Mouse (Mus musculus) ES-E14 (cell line): ENCODE measurements at regions not wholly inside any gene's neighbourhood (a gene's known extent, or its start where the extent isn't known, plus 50 kb on each side); places are given as distances from the start of the nearest gene placed in this dataset.

ENCODE experiments used
- DNase-seq: peaks from one replicate; pipeline ENCODE4 v3.0.0-alpha.2; 2013; ENCODE audit warnings: low read depth, low spot score
- H3K27ac ChIP-seq: 2 replicates; pipeline ENCODE4 v1.5.1; 2012; ENCODE audit warnings: low read depth, mild to moderate bottlenecking, low read length, moderate library complexity, mixed read lengths; ENCODE audit not compliant: poor library complexity, insufficient read depth, severe bottlenecking
- H3K36me3 ChIP-seq: 2 replicates; pipeline ENCODE4 v1.6.1; 2012; ENCODE audit warnings: mild to moderate bottlenecking, low read length, moderate library complexity, mixed read lengths; ENCODE audit not compliant: control insufficient read depth, poor library complexity, insufficient read depth, severe bottlenecking
- H3K4me1 ChIP-seq, 2 experiments: fragments of 150-350 bp in 1 of 2; sonication (generic) in 1 of 2; 2 replicates each; pipeline ENCODE4 v1.6.1; 2012; ENCODE audit warnings: low read length in 2 of 2, mild to moderate bottlenecking in 1 of 2, mixed read lengths in 1 of 2; ENCODE audit not compliant: control insufficient read depth in 2 of 2, insufficient read depth in 2 of 2, poor library complexity in 1 of 2
- H3K4me3 ChIP-seq, 2 experiments: fragments of 150-350 bp in 1 of 2; sonication (generic) in 1 of 2; 2 replicates each; pipeline ENCODE4 v1.5.1; 2012; ENCODE audit warnings: low read length in 2 of 2, low read depth in 1 of 2, mild to moderate bottlenecking in 1 of 2, mixed read lengths in 1 of 2; ENCODE audit not compliant: insufficient read depth in 1 of 2, poor library complexity in 1 of 2, severe bottlenecking in 1 of 2
- H3K9ac ChIP-seq: 2 replicates; pipeline ENCODE4 v1.6.1; 2012; ENCODE audit warnings: low read depth, mild to moderate bottlenecking, low read length, mixed read lengths; ENCODE audit not compliant: poor library complexity, insufficient read depth, severe bottlenecking
- H3K9me3 ChIP-seq: fragments of 150-350 bp; sonication (generic); 2 replicates; pipeline ENCODE4 v1.6.1; 2012; ENCODE audit warnings: low read depth, mild to moderate bottlenecking, low read length; ENCODE audit not compliant: control insufficient read depth, insufficient read depth
- CHD2 ChIP-seq: IDR thresholded peaks from 2 replicates; pipeline ENCODE4 v1.6.1; 2014; ENCODE audit warnings: mild to moderate bottlenecking, low read depth, low read length, inconsistent platforms
- HCFC1 ChIP-seq: IDR thresholded peaks from 2 replicates; pipeline ENCODE4 v1.6.1; 2012; ENCODE audit warnings: low read length, inconsistent platforms, borderline replicate concordance; ENCODE audit not compliant: insufficient read depth
- MAFK ChIP-seq: IDR thresholded peaks from 2 replicates; pipeline ENCODE4 v1.6.1; 2014; ENCODE audit warnings: mild to moderate bottlenecking, low read depth, low read length, inconsistent platforms; ENCODE audit not compliant: insufficient read depth
- ZC3H11A ChIP-seq: IDR thresholded peaks from 2 replicates; pipeline ENCODE4 v1.6.1; 2012; ENCODE audit warnings: low read depth, mild to moderate bottlenecking, inconsistent platforms, low read length, borderline replicate concordance
- ZNF384 ChIP-seq: IDR thresholded peaks from 2 replicates; pipeline ENCODE4 v1.6.1; 2012; ENCODE audit warnings: low read depth, low read length, inconsistent platforms
- in situ Hi-C, 2 experiments: fragments of 600-800 bp; cut with MboI; formaldehyde crosslinking; loops; one replicate each; pipeline ENCODE4 v1.15.1; 2025; ENCODE audit warnings: low sequenced_read_pairs in 2 of 2, inconsistent platforms in 1 of 2; ENCODE audit not compliant: unreplicated experiment in 2 of 2

DNA sequence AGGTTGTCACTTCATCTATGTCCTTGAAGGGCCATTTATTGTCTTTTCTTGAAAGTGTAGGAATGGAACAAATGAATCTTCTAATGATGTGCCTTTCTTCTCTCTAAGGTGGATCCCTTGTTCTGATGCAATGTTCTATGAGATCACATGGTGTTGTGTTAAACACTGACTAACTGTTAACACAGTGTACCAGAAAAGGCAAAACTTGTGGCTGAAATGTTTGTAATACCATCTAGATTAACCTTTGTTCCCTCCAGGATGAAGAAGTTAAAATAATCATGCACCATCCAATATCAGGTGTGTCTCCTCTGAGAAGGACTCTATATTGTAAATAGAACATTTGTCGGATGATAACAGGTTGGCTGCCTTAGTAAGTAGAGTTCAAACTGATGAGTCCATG lies 849.1 kb downstream of the Gm9195 start:
- H3K9ac ChIP-seq = no peak overlapping the region
- no peak overlapping the region for H3K27ac ChIP-seq
- H3K36me3 ChIP-seq = no peaks in the 10 kb centered on the region
- in situ Hi-C loops = no loop called here
- no peaks in the 10 kb centered on the region for H3K9me3 ChIP-seq
- no peak overlapping the region for H3K4me3 ChIP-seq
- no peak for TF ChIP-seq ZNF384
- TF ChIP-seq HCFC1 = no peak
- no peak for TF ChIP-seq CHD2
- no peak for TF ChIP-seq ZC3H11A
- no peak for TF ChIP-seq MAFK
- no peak for DNase-seq
- no peaks in the 10 kb centered on the region for H3K4me1 ChIP-seq

GRCm38 (mm10) chr14:71639083-71639482 lies 852.6 kb downstream of the Gm9195 start:
- H3K9me3 ChIP-seq = no peaks in the 10 kb centered on the region
- no peaks in the 10 kb centered on the region for H3K4me1 ChIP-seq
- TF ChIP-seq CHD2 = no peak
- no peak for TF ChIP-seq MAFK
- TF ChIP-seq HCFC1 = no peak
- no peak for TF ChIP-seq ZNF384
- no peak for TF ChIP-seq ZC3H11A
- H3K9ac ChIP-seq = no peak overlapping the region
- no peak for DNase-seq
- in situ Hi-C loops = no loop called here
- no peaks in the 10 kb centered on the region for H3K36me3 ChIP-seq
- H3K4me3 ChIP-seq = no peak overlapping the region
- H3K27ac ChIP-seq = no peak overlapping the region

GRCm38 (mm10) chr14:71635091-71635490 lies 856.5 kb downstream of the Gm9195 start:
- no peak overlapping the region for H3K27ac ChIP-seq
- H3K4me1 ChIP-seq = no peaks in the 10 kb centered on the region
- H3K9ac ChIP-seq = no peak overlapping the region
- no peaks in the 10 kb centered on the region for H3K9me3 ChIP-seq
- no peaks in the 10 kb centered on the region for H3K36me3 ChIP-seq
- no peak overlapping the region for H3K4me3 ChIP-seq
- TF ChIP-seq ZNF384 (no peak), ZC3H11A (no peak), MAFK (no peak), CHD2 (no peak), HCFC1 (no peak)
- in situ Hi-C loops = no loop called here
- no peak for DNase-seq

DNA sequence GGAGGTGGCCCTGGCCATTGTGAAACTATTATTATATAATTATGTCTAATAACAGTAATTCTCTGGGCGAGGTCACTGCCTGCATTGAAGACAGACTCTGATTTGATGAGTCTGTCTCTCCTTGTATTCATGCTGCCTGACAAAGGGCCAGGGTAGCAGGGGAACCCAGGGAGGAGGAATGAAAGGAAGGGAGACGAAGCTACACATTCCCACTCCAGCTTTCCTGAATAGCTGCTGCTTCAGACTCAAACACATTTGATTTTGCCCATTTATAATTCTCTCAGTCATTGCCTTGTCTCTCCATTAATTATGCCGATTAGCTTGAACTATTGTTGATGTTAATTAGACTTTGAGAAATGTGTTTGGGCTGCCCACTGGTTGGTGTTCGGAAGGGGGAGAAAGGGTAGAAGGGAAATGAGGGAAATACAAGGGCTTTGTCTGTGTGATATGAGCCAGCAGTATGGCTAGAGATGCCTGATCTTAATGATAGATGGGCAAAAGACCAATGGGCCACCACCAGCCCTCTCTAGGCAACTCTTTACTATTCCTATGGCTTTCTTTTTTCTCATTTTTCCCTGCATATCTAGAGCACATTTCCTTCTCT lies 881.8 kb downstream of the Gm9195 start:
- DNase-seq = no peak
- H3K9ac ChIP-seq = no peak overlapping the region
- TF ChIP-seq ZC3H11A (no peak), CHD2 (no peak), MAFK (no peak), HCFC1 (no peak), ZNF384 (no peak)
- in situ Hi-C loops = no loop called here
- H3K27ac ChIP-seq = no peak overlapping the region
- no peaks in the 10 kb centered on the region for H3K36me3 ChIP-seq
- H3K4me1 ChIP-seq = no peaks in the 10 kb centered on the region
- no peak overlapping the region for H3K4me3 ChIP-seq
- H3K9me3 ChIP-seq = no peaks in the 10 kb centered on the region

- Histone ChIP-seq H3K4me3 (no peak overlapping the region), H3K4me1 (no peaks in the 10 kb centered on the region), H3K9ac (no peak overlapping the region), H3K36me3 (no peaks in the 10 kb centered on the region), H3K9me3 (no peaks in the 10 kb centered on the region), H3K27ac (no peak overlapping the region)
- no peak for TF ChIP-seq ZC3H11A
- TF ChIP-seq CHD2 = no peak
- no peak for TF ChIP-seq ZNF384
- TF ChIP-seq HCFC1 = no peak
- no peak for TF ChIP-seq MAFK
- in situ Hi-C loops = no loop called here
- no peak for DNase-seq
Measured at GRCm38 (mm10) chr14:71603710-71604109, 887.9 kb downstream of the Gm9195 start.
